Mouse (Mus musculus) thymus, postnatal 10 days (tissue): Measurements from ENCODE around the gene Card11.

ENCODE experiments used
- DNase-seq, 2 experiments: peaks; one replicate each; pipeline ENCODE4 v3.0.0; 2021; ENCODE audit warnings: low spot score in 2 of 2

Gene Card11

GRCm38 (mm10) chr5:141000349-141000748 lies at the start of gene Card11:
Gene Card11 (minus strand): TSS chr5:141000582.
- DNase-seq = peak; percentile 64 to 68

GRCm38 (mm10) chr5:141047651-141048218 lies 47.4 kb upstream of the Card11 start:
- no peak for DNase-seq

- DNase-seq = peak in 1 of 2 experiments; percentile 19
Measured at GRCm38 (mm10) chr5:141044976-141045375, 44.6 kb upstream of the Card11 start.

DNA sequence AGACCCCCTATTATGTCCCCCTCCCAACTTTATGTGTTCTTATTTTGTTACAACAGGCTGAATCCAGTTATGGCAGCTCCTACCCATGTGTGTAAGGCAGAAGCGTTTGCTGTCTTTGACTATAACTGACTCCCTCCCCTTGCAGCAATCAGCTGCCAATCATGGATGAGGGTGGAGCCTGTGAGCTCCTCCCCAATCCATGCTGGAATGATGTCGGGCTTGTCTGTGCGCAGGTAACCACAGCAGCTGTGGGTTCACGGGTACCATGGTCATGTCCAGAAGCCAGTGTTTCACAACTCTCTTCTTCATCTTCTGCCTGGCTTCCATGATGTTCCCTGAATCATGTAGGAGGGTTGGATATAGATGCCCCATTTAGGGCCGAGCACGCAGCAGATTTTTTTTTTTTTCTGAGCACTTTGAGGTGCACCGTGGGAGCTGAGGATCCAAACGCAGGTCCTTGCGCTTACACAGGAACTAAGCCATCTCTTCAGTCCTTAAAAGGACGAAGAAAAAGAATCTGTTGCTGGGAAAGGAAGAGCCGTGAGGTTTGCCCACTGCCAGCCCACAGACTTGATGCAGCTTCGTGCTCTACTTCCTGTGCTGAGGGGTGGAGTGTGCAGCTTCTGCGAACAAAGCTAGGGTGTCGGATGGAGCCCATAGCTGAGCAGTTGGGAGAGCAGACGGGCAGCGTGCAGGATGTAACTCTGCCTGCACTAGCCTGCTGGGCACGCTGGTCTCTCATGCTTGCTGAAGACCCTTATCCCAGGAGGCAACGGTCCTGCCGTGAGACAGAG lies 43.5 kb upstream of the Card11 start:
- DNase-seq = peak; percentile 67 to 75

DNA sequence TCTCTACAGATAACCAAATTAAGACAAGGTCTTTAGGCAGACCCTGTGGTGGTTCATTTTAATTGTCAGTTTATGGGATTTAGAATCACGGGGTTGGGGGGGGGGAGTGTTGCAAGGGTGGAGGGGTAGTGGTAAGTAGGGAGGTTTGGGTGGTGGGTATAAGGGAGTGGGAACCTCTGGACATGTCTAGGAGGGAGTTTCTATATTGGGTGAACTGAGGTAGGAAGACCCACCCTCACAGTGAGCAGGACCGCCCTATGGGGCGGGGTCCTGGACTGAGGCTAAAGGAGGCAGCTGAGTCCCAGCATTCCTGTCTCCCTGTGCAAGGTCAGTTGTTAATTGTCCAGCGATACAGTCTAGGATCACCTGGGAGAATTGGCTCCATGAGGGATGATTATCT lies 42.0 kb upstream of the Card11 start:
- no peak for DNase-seq

DNA sequence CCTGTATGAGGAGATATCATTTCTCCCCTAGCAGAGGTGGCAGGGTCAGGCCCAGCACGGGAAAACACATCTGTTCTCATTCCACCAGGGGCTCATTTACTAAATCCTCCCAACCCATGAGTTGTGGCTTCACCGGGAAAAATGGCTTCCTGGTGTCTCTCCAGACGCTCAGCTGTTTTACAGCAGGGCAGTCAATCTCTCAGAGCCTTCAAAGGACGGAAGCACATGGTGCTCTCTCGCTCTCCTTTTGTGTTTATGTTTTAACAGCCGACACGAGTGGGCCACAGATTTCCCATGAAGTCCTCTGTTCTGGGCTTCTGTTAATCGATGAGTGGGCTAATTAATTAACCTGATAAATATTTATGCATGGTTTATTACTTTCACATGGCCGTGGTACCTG lies 40.5 kb upstream of the Card11 start:
- DNase-seq = no peak

DNA sequence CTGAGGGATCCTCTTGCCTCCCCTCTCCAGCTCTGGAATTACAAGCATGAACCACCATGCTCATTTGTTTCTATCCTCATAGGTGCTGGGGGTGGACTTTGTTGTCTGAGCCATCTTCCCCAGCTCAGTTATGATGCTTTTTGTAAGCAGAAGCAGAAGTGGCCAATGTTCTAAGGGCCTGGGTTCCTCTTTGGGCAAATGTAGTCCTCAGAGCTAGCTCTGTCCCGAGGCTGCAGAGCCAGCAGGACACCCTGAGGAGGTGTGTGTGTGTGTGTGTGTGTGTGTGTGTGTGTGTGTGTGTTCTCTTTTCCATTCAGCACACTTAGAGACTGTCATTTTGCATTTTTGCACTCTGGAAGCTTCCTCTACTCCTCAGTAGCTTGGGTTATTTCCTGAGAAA lies 38.0 kb upstream of the Card11 start:
- no peak for DNase-seq

- DNase-seq = no peak
Measured at GRCm38 (mm10) chr5:141035346-141035745, 35.0 kb upstream of the Card11 start.

DNA sequence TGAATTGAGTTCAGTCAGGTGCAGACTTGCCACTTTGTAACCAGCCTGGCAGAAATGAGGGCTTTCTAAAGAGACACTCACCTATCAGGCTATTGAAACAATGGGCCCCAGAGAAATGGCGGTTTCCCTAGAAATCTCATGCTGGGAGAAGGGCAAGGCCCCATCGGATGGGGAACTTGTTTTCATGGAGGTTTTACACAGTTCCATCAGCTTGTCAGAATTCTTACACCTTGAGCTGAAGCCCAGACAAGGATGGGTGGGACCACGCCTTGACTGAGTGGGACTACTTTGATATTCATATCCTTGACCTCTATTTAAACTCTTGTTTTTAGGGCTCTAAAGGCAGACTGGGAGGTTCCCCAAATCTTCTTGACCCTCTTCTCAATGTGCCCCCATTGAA lies 33.9 kb upstream of the Card11 start:
- DNase-seq = no peak

- no peak for DNase-seq
Measured at GRCm38 (mm10) chr5:141033001-141033400, 32.6 kb upstream of the Card11 start.

GRCm38 (mm10) chr5:141029364-141029763 lies 29.0 kb upstream of the Card11 start:
- no peak for DNase-seq

DNA sequence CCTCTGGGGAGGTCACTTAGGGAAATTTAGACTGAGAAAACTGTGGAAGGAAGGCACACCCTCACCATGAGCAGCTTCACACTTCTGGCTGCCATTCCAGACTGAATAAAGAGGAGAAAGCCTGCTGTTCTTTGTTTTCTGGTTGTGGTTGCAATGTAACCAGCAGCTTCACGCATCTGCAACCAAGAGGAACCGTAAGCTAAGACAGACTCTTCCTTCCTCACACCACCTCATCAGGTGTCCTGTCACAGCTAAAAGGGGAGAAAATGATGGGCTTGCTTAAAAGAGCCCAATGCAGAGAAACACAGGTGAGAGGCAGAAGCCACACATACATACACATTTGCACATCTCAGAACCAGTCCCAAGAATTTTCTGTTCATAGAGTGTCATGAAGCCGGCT lies 25.3 kb upstream of the Card11 start:
- no peak for DNase-seq

DNA sequence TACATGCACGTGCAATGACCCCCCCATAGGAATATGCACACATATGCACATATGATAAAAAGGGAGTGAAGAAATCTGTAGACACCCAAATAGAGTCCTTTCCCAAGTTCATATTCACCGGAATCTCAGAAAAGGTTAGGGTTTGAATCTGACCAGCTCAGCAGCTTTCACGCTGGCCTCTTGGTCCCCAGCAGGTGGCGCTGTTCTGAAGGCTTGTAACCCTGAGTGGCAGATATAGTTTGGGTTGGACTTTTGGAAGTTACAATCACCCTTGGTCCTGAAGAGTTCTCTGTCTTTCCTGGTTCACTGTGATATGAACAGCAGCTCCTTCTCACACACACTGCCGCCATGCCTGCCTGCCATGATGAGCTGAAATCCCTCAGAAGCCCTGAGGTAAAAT lies 24.1 kb upstream of the Card11 start:
- DNase-seq = peak in 1 of 2 experiments; percentile 57

DNA sequence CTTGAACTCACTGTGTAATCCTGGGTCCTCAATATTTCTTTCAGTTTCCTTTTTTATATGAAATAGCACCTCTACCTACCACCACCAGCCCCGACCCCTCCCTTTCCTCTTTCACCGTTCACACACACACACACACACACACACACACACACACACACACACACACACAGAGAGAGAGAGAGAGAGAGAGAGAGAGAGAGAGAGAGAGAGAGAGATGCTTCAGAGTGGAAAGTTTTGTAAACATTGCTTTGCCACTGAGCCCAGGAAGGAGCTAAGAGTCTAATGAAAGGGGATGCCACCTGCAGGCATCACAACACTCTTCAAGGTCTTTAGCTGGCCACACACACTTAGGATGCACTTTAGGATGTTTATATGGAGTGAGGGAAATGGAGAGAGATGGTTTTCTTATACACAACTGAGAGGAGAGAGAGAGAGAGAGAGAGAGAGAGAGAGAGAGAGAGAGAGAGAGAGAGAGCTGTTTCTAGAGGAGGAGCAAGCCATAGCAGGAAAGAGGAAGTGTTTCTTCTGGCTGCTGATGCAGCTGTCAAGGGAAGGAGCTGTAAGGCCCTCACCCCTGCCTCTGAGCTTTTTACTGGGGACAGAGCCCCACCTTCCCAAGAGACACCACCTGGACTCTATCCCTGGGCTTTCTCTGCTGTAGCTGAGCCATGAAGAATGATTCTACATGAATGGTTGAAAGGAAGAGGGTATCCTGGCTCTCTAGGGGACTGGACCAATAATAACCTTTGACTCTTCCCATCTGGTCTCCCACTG lies 17.7 kb upstream of the Card11 start:
- DNase-seq = peak; percentile 36 to 38

- DNase-seq = no peak
Measured at GRCm38 (mm10) chr5:141016082-141016481, 15.7 kb upstream of the Card11 start.

DNA sequence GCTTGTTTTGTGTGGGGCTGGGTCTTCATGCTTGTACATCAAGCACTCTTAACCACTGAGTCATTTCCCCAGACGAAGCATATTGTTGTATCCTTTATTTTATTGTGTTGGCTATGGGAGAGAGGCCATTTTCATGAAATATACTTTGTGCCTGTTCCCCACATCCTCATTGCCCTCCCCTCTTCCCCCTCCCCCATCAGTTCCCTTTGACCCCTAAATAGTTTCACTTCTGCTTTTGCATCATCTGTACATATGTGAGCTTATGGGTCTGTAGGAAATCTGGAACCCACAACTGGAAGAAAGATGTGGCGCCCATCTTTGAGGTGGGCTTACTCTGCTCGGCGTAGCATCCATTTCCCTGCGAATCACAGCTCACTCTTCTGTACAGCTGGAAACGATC lies 13.8 kb upstream of the Card11 start:
- DNase-seq = no peak

GRCm38 (mm10) chr5:141013465-141013864 lies 13.1 kb upstream of the Card11 start:
- DNase-seq = no peak

DNA sequence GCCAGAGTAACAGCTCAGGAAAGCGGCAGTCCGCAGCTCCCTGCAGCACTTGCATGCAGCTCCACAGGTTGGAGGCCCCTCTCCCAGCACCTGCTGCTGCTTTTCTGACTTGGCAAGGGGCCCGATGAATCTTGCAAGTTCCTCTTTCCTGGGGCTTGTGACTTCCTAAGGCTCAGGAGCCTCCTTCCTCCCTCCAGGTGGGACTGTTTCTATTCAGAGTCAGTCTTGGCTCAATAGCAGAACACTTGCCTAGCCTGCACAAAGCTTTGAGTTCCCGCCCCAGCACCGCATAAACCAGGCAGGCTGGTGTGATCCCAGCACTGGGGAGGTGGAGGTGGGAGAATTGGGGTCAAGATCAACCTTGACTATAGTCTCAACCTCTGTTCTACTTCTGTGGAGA lies 5.1 kb upstream of the Card11 start:
- no peak for DNase-seq

- DNase-seq = no peak
Measured at GRCm38 (mm10) chr5:141004078-141004763, 3.8 kb upstream of the Card11 start.

DNA sequence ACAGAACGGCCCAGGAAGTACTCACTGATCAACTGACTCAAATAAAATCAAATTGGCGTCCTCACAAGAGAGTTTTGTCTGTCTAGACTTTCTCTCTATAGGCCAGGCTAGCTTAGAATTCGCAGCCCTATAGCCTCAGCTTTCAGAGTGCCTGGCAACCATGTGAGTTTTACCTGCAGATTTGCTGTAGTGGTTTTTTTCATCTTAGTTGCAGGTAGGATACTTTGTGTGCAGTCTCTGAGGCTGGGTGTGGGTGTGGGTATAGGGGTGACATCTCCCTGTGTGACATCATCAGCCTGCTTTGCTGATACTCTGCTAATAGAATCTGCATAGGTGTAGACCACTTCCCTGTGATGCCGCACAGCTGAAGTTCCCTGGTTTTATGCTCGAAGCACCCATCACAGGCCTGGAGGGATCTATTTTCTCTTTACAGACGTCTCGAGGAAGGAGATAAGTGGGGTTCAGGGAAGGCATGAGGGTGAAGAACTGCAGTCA lies 1.2 kb downstream of the Card11 start:
- DNase-seq = no peak

GRCm38 (mm10) chr5:140997767-140998166 lies 2.6 kb downstream of the Card11 start:
- peak in 1 of 2 experiments; percentile 34 for DNase-seq
